Mouse (Mus musculus) cerebellum, adult 2 months (tissue): ENCODE measurements around the gene Pacrg.

Experiments used
- CTCF ChIP-seq: fragments of 200-500 bp; IDR thresholded peaks from 2 replicates; pipeline ENCODE4 v1.5.1; 2011; ENCODE audit warnings: low read depth, mild to moderate bottlenecking, control low read depth, low read length, moderate library complexity, borderline replicate concordance; ENCODE audit not compliant: insufficient read depth
- POLR2A ChIP-seq: fragments of 200-500 bp; IDR thresholded peaks from 2 replicates; pipeline ENCODE4 v1.6.1; 2011; ENCODE audit warnings: low read length, control low read depth, borderline replicate concordance; ENCODE audit not compliant: insufficient read depth

GRCm38 (mm10) chr17:10734733-10735132, 105.4 kb downstream of the Pacrg start:
- no peak for TF ChIP-seq POLR2A
- TF ChIP-seq CTCF, result no peak
